Mouse (Mus musculus): Measurements from ENCODE around the gene Rabggta. TPM values are rescaled to one million over a fixed set of nuclear protein-coding genes. Genes with fewer than 3 reads are reported as not detected.
"Not testable (repeated sequence)": the region's sequence is repeated elsewhere in the genome, so short reads cannot be mapped to it uniquely, and the experiment has no call there.

Gene Rabggta
- polyA plus RNA-seq, 1 experiment from 2014 or later, result 36.3 TPM

DNA sequence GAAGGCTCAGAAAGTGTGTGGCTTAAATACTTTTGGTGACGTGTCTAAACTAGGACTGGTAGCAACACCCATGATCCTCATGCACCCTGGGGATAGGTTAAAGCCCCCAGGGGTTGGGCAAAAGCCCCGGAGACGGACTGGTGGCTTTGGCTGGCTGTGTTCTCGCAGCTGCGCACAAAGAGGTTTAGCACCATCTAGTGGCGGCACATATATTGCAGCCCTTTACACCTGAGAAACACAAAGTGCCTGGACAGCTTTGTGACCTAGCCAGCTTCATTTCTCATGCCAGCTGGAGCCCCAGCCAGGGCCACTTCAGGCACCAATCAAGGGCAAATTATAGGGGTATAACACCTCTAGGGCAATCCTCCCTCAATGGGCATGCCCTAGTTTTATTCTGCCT lies 38.1 kb upstream of the Rabggta start:
- WGBS, result 0% methylated on average over 5 of the region's 6 CpGs
- not testable (repeated sequence) for H3K36me3 ChIP-seq (ENCODE audit: control insufficient read depth, insufficient read depth, low read length); H3K27ac ChIP-seq (ENCODE audit: low read length); H3K9me3 ChIP-seq (replicated peaks; ENCODE audit: control insufficient read depth, low read length); H3K9ac ChIP-seq (ENCODE audit: low read length); ATAC-seq (ENCODE audit: insufficient read depth, low FRiP score)
- Histone ChIP-seq H3K4me3 (replicated peaks; ENCODE audit: low read length) (peak overlapping the region; percentile 29), H3K4me2 (ENCODE audit: low read depth, low read length) (peak overlapping the region; percentile 45), H3K27me3 (ENCODE audit: control insufficient read depth, insufficient read depth, low read length) (peaks cover 24% of the 10 kb centered on the region), H3K4me1 (ENCODE audit: control insufficient read depth, insufficient read depth, low read length) (peaks cover 17% of the 10 kb centered on the region)

DNA sequence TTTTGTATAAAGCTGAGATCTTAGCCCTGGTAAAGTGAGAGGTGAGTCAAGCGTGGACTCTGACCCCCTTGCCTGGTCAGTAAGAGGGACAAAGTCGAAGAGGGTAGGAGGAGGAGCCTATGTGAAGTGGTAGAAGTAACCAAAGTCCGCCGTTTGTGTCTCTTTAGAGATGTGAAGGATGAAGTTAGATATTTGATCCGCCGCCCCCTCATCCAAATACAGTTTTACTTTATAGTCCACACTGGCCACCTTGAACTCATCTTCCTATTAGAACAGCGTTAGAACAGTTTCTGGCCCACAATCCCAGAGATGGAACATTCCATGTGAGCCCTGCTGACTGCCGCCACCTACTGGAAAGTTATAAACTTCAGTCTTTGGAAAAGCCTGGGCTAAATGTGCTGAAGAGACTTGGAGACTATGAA lies 36.3 kb upstream of the Rabggta start, which contains the start of gene Cideb:
TSS of gene Cideb (minus strand) at position 96 of the 422 bp plus-strand sequence.
- peaks cover 12% of the 10 kb centered on the region; the same call in 1 of the 2 replicates for H3K36me3 ChIP-seq (ENCODE audit: control insufficient read depth, insufficient read depth, low read length)
- H3K4me3 ChIP-seq (replicated peaks; ENCODE audit: low read length), result peak within 1 kb of the TSS; percentile 17
- WGBS, result 12% methylated on average over 8 of the region's 8 CpGs
- peaks cover 17% of the 10 kb centered on the region for H3K4me1 ChIP-seq (ENCODE audit: control insufficient read depth, insufficient read depth, low read length)
- H3K9ac ChIP-seq (ENCODE audit: low read length), result peak within 1 kb of the TSS; percentile 40; the same call in 1 of the 2 replicates
- no peaks in the 10 kb centered on the region for H3K9me3 ChIP-seq (replicated peaks; ENCODE audit: control insufficient read depth, low read length)
- ATAC-seq (ENCODE audit: insufficient read depth, low FRiP score), result peak; percentile 63; the same call in 1 of the 2 replicates
- H3K27ac ChIP-seq (ENCODE audit: low read length), result peak within 1 kb of the TSS; percentile 76
- peak within 1 kb of the TSS; percentile 44 for H3K4me2 ChIP-seq (ENCODE audit: low read depth, low read length)
- H3K27me3 ChIP-seq (ENCODE audit: control insufficient read depth, insufficient read depth, low read length), result peaks cover 13% of the 10 kb centered on the region; the same call in 1 of the 2 replicates

DNA sequence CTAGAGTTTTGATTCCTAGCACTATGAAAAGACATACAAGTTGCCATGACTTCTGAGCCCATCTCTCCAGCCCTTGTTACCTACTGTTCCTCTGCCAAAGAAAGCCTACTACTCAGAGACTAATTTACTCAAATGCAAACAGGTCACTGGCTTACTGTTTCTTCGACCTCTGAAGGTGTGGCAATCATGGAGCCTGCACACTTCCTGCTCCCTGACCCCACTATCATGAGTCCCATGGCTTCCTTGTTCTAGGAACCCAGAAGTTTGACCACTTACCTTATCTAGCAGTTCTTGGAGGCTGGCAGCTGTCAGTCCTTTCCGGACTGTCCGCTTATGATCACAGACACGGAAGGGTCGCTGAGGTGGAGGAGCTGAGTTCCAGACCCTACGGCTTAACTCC lies 35.5 kb upstream of the Rabggta start:
- Histone ChIP-seq H3K9ac (ENCODE audit: low read length) (no peak overlapping the region), H3K4me1 (ENCODE audit: control insufficient read depth, insufficient read depth, low read length) (peaks cover 13% of the 10 kb centered on the region), H3K27ac (ENCODE audit: low read length) (peak overlapping the region; percentile 76), H3K9me3 (replicated peaks; ENCODE audit: control insufficient read depth, low read length) (no peaks in the 10 kb centered on the region), H3K4me3 (replicated peaks; ENCODE audit: low read length) (no peak overlapping the region), H3K27me3 (ENCODE audit: control insufficient read depth, insufficient read depth, low read length) (peaks cover 13% of the 10 kb centered on the region; the same call in 1 of the 2 replicates), H3K36me3 (ENCODE audit: control insufficient read depth, insufficient read depth, low read length) (peaks cover 12% of the 10 kb centered on the region), H3K4me2 (ENCODE audit: low read depth, low read length) (0 out of 2 replicates have a peak overlapping the region, but pooled peaks have one; percentile 44)
- ATAC-seq (ENCODE audit: insufficient read depth, low FRiP score), result no peak
- 71% methylated on average over 6 of the region's 6 CpGs for WGBS

DNA sequence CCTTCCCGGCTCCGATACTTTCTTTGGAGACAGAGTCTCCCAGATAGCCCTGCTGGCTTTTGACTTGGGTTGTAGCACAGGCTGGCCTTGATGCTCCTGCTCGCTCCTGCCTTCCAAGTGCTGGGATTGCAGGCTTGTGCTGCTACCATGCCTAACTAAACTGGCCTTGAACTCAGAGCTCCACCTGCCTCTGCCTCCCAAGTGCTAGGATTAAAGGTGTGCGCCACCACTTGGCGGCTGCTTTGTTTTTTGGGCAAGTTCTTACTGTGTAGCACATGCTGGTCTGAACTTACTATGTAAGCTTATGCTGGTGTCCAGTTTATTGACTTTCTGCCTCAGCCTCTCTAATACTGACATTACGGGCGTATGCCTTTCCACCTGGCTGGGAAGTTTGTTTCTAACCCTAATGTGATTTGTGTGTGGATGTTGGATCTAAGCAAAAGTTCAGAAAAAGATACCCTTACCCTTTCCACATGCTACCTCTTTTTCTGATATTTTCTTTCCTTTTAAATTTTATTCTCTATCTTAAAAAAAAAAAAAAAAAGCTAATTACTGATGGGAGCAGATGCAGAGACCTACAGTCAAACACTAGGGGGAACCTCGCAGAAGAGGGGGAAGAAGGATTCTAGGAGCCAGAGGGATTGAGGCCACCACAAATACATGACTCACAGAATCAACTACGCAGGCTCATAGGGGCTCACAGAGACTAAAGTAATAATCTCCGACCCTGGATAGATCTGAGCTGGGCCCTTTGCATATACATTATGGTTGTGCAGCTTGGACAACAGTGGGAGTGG lies 25.2 kb upstream of the Rabggta start:
- H3K9ac ChIP-seq (ENCODE audit: low read length), result 0 out of 2 replicates have a peak overlapping the region, but pooled peaks have one; percentile 6
- no peak for ATAC-seq (ENCODE audit: insufficient read depth, low FRiP score)
- 83% methylated on average over 10 of the region's 10 CpGs for WGBS
- peaks cover 3% of the 10 kb centered on the region for H3K36me3 ChIP-seq (ENCODE audit: control insufficient read depth, insufficient read depth, low read length)
- H3K4me2 ChIP-seq (ENCODE audit: low read depth, low read length), result peak overlapping the region; percentile 90; the same call in 1 of the 2 replicates
- no peaks in the 10 kb centered on the region for H3K27me3 ChIP-seq (ENCODE audit: control insufficient read depth, insufficient read depth, low read length)
- H3K27ac ChIP-seq (ENCODE audit: low read length), result no peak overlapping the region
- no peaks in the 10 kb centered on the region for H3K9me3 ChIP-seq (replicated peaks; ENCODE audit: control insufficient read depth, low read length)
- H3K4me1 ChIP-seq (ENCODE audit: control insufficient read depth, insufficient read depth, low read length), result peaks cover 25% of the 10 kb centered on the region
- no peak overlapping the region for H3K4me3 ChIP-seq (replicated peaks; ENCODE audit: low read length)

DNA sequence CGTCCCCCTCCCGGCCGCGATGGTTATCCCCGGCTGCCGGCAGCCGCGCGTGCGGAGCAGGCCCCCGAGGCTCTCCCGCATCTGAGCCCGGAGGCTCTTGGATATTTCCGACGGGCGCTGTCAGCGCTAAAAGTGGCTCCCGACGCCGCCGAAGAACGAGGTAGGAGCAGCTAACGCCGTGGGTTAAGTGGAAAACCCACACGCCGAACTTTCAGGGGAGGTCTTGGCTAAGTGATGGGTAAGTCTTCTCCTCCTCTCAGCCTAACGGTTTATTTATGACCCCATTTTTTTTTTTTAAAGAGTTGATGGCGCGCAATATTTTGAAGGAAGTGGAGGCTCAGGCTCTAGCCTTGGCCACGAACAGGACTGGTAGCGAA lies 23.8 kb upstream of the Rabggta start:
- Histone ChIP-seq H3K4me1 (ENCODE audit: control insufficient read depth, insufficient read depth, low read length) (peaks cover 25% of the 10 kb centered on the region), H3K9ac (ENCODE audit: low read length) (peak overlapping the region; percentile 79), H3K36me3 (ENCODE audit: control insufficient read depth, insufficient read depth, low read length) (peaks cover 2% of the 10 kb centered on the region; the same call in 1 of the 2 replicates), H3K27ac (ENCODE audit: low read length) (peak overlapping the region; percentile 16; the same call in 1 of the 2 replicates), H3K4me3 (replicated peaks; ENCODE audit: low read length) (peak overlapping the region; percentile 88), H3K27me3 (ENCODE audit: control insufficient read depth, insufficient read depth, low read length) (no peaks in the 10 kb centered on the region), H3K4me2 (ENCODE audit: low read depth, low read length) (peak overlapping the region; percentile 90), H3K9me3 (replicated peaks; ENCODE audit: control insufficient read depth, low read length) (no peaks in the 10 kb centered on the region)
- ATAC-seq (ENCODE audit: insufficient read depth, low FRiP score), result no peak
- WGBS, result under 1% methylated on average over 31 of the region's 31 CpGs

DNA sequence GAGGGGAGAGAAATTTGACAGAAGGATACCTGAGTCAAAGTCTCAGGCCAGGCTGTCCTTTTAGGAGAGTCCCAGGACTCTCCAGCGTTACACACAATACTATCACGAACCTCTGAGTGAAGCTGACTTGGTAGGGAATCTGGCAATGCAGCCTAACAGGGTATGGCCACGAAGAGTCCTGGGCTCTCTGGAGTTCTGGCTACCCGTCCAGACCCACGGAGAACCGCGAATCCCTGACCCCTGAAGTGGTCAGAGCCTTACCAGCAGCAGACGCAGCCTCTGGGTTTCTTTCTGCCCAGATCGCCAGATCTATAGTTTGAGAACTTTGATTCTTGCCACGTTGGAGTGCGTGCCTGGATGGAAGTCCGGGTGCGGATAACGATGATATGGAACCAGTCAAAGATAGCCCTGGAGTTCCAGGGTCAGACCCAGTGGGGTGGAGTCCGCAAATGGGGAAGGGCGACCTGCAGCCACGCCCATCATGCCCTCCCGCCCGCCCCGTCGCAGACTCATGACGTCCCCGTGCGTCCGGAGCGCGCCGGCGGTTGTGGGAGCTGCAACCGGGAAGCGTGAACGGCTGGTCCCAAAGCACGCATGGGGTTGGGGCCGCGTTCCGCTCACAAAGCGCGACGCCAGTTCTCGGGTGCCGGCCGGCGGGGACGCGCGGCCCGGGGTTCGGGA lies 23.3 kb upstream of the Rabggta start, which contains the start of the genes Dhrs1 and Nop9:
TSS of gene Dhrs1 (minus strand) at position 511 of the 681 bp plus-strand sequence.
TSS of gene Nop9 (plus strand) at position 514 of the 681 bp plus-strand sequence.
- 1% methylated on average over 48 of the region's 48 CpGs for WGBS
- H3K27me3 ChIP-seq (ENCODE audit: control insufficient read depth, insufficient read depth, low read length), result no peaks in the 10 kb centered on the region
- ATAC-seq (ENCODE audit: insufficient read depth, low FRiP score), result peak; percentile 92

DNA sequence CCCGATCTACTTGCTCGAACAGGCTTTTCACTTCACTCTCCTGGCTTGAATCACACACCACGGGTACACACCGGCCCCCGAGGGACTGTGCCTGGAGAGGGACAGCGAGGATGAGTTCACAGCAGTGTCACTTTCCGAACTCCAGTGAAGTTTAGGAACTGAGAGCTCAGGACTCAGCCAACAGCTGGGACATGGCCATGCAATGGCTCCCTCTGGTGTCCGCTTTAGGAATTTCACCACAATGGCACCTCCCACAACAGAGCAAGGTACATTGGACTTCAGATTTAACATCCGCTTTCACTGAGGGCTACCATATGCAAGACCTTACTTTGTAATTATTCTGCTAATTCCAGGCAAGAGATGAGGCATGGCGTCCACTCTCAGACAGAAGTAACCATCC lies 21.6 kb upstream of the Rabggta start:
- H3K4me2 ChIP-seq (ENCODE audit: low read depth, low read length), result peak overlapping the region; percentile 90
- no peaks in the 10 kb centered on the region for H3K27me3 ChIP-seq (ENCODE audit: control insufficient read depth, insufficient read depth, low read length)
- peak overlapping the region; percentile 65; the same call in 1 of the 2 replicates for H3K9ac ChIP-seq (ENCODE audit: low read length)
- H3K9me3 ChIP-seq (replicated peaks; ENCODE audit: control insufficient read depth, low read length), result no peaks in the 10 kb centered on the region
- peak; percentile 77; the same call in 1 of the 2 replicates for ATAC-seq (ENCODE audit: insufficient read depth, low FRiP score)
- H3K27ac ChIP-seq (ENCODE audit: low read length), result no peak overlapping the region
- H3K4me1 ChIP-seq (ENCODE audit: control insufficient read depth, insufficient read depth, low read length), result peaks cover 25% of the 10 kb centered on the region
- WGBS, result 17% methylated on average over 10 of the region's 10 CpGs
- H3K36me3 ChIP-seq (ENCODE audit: control insufficient read depth, insufficient read depth, low read length), result peaks cover 6% of the 10 kb centered on the region; the same call in 1 of the 2 replicates
- peak overlapping the region; percentile 20 for H3K4me3 ChIP-seq (replicated peaks; ENCODE audit: low read length)

More for the DNA sequence above, 23.3 kb upstream of the Rabggta start, which contains the start of the genes Dhrs1 and Nop9:
- Histone ChIP-seq H3K4me1 (ENCODE audit: control insufficient read depth, insufficient read depth, low read length) (peaks cover 25% of the 10 kb centered on the region), H3K9me3 (replicated peaks; ENCODE audit: control insufficient read depth, low read length) (no peaks in the 10 kb centered on the region), H3K36me3 (ENCODE audit: control insufficient read depth, insufficient read depth, low read length) (peaks cover 2% of the 10 kb centered on the region; the same call in 1 of the 2 replicates), H3K4me2 (ENCODE audit: low read depth, low read length) (peak within 1 kb of the TSS; percentile 90), H3K4me3 (replicated peaks; ENCODE audit: low read length) (peak within 1 kb of the TSS; percentile 88), H3K27ac (ENCODE audit: low read length) (peak within 1 kb of the TSS; percentile 18; the same call in 1 of the 2 replicates), H3K9ac (ENCODE audit: low read length) (peak within 1 kb of the TSS; percentile 79)

DNA sequence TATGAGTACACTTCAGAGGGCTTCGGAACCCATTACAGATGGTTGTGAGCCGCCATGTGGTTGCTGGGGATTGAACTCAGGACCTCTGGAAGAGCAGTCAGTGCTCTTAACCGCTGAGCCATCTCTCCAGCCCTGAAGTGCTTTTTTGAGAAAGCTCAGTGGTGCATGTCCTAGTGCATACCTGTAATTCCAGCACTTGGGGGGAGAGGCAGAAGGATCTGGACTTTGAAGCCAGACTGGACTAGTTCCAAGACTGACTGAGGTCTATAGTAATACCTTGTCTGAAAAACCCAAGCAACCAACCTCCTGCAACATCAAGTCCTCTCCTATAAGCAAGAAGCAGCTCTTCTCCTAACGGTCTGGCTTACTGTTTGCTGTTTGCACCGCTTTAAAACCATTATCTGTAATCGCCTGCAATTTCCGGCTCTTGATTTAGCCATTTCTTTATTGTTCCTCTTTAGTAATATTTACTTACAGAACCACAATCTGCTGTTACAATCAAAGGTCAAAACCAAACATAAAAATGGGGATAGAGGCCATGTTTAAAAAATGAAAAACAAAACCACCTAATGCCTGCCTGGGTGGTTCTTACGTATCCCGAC lies 15.1 kb upstream of the Rabggta start:
- ATAC-seq (ENCODE audit: insufficient read depth, low FRiP score), result no peak
- 77% methylated on average over 9 of the region's 9 CpGs for whole genome bisulfite sequencing
- Histone ChIP-seq H3K4me1 (ENCODE audit: control insufficient read depth, insufficient read depth, low read length) (no peaks in the 10 kb centered on the region), H3K36me3 (ENCODE audit: control insufficient read depth, insufficient read depth, low read length) (peaks cover 6% of the 10 kb centered on the region; the same call in 1 of the 2 replicates), H3K4me2 (ENCODE audit: low read depth, low read length) (no peak overlapping the region), H3K27ac (ENCODE audit: low read length) (no peak overlapping the region), H3K4me3 (replicated peaks; ENCODE audit: low read length) (no peak overlapping the region), H3K9ac (ENCODE audit: low read length) (no peak overlapping the region), H3K27me3 (ENCODE audit: control insufficient read depth, insufficient read depth, low read length) (no peaks in the 10 kb centered on the region), H3K9me3 (replicated peaks; ENCODE audit: control insufficient read depth, low read length) (no peaks in the 10 kb centered on the region)

Data from stomach, embryonic 16.5 days (tissue).